Mouse (Mus musculus) left cerebral cortex, adult 9 months (tissue): ENCODE results near the gene Lpo.

Experiments
- DNase-seq, 2 experiments: peaks; one replicate each; pipeline ENCODE4 v3.0.0; 2022; ENCODE audit warnings: low spot score in 2 of 2

The Lpo gene

GRCm38 (mm10) chr11:87828239-87828900, at the start of gene Lpo:
Lpo (minus strand) TSS chr11:87828289.
- no peak for DNase-seq

GRCm38 (mm10) chr11:87875436-87875835, 47.3 kb upstream of the Lpo start, which contains the start of gene Epx:
Epx (minus strand) TSS chr11:87875536.
- DNase-seq = no peak

GRCm38 (mm10) chr11:87871766-87872165, 43.7 kb upstream of the Lpo start:
- DNase-seq = no peak

GRCm38 (mm10) chr11:87870096-87870495, 42.0 kb upstream of the Lpo start:
- no peak for DNase-seq

GRCm38 (mm10) chr11:87866891-87867290, 38.8 kb upstream of the Lpo start:
- peak in 1 of 2 experiments; percentile 5 for DNase-seq

- no peak for DNase-seq
These were observed 34.7 kb upstream of the Lpo start for GRCm38 (mm10) chr11:87862805-87863204.

GRCm38 (mm10) chr11:87860426-87860825, 32.3 kb upstream of the Lpo start:
- no peak for DNase-seq

- no peak for DNase-seq
These were observed 31.2 kb upstream of the Lpo start for GRCm38 (mm10) chr11:87859273-87859672.

- DNase-seq = no peak
These were observed 26.5 kb upstream of the Lpo start for GRCm38 (mm10) chr11:87854550-87854949.

- peak in 1 of 2 experiments; percentile 31 for DNase-seq
These were observed 25.5 kb upstream of the Lpo start for GRCm38 (mm10) chr11:87853597-87853954.

GRCm38 (mm10) chr11:87852690-87853596, 24.9 kb upstream of the Lpo start, which contains the start of gene Mks1:
Mks1 (plus strand) TSS chr11:87853215.
- DNase-seq = peak; percentile 75 to 89

GRCm38 (mm10) chr11:87847884-87848283, 19.8 kb upstream of the Lpo start:
- DNase-seq = no peak

GRCm38 (mm10) chr11:87846968-87847600, 19.0 kb upstream of the Lpo start:
- DNase-seq = no peak

- DNase-seq = no peak
These were observed 13.3 kb upstream of the Lpo start for GRCm38 (mm10) chr11:87841436-87841835.

- no peak for DNase-seq
These were observed 12.6 kb upstream of the Lpo start for GRCm38 (mm10) chr11:87840676-87841075.

GRCm38 (mm10) chr11:87821502-87821901, 6.6 kb downstream of the Lpo start:
- peak in 1 of 2 experiments; percentile 31 for DNase-seq

- DNase-seq = no peak
These were observed 10.7 kb downstream of the Lpo start for GRCm38 (mm10) chr11:87817443-87817773.

GRCm38 (mm10) chr11:87816707-87817442, 11.2 kb downstream of the Lpo start:
- DNase-seq = peak in 1 of 2 experiments; percentile 39

- DNase-seq = no peak
These were observed 13.3 kb downstream of the Lpo start for GRCm38 (mm10) chr11:87814831-87815230.

GRCm38 (mm10) chr11:87811396-87811795, 16.7 kb downstream of the Lpo start:
- no peak for DNase-seq

GRCm38 (mm10) chr11:87808236-87808635, 19.9 kb downstream of the Lpo start:
- no peak for DNase-seq

- DNase-seq = no peak
These were observed 20.7 kb downstream of the Lpo start for GRCm38 (mm10) chr11:87807433-87807832.
